In genomic region chr5:104115118-104115517, GRCm38 (mm10) we compare ENCODE assay signal across 9 mouse cellular contexts. TPM values are rescaled to one million over a fixed set of nuclear protein-coding genes. Genes with fewer than 3 reads are reported as not detected.
DNase-seq lines count a peak whose midpoint lies in the region; ATAC-seq and TF ChIP-seq lines count a peak whose summit lies in the region.
"Had no signal": no experiment of that assay in that cellular context is flagged by ENCODE, and none has a peak within 500 bp of the region (broad histone marks: within the 10 kb centered on the region; RNA-seq: fewer than 3 reads in every experiment).

No protein-coding gene starts in this region.

- no peaks in the 10 kb centered on the region for H3K36me3 ChIP-seq in forebrain, embryonic 14.5 days (ENCODE audit: control insufficient read depth, insufficient read depth, low read length)
- no peaks in the 10 kb centered on the region for H3K36me3 ChIP-seq in forebrain, embryonic 11.5 days (ENCODE audit: control insufficient read depth, insufficient read depth, low read length)
- H3K36me3 ChIP-seq in hindbrain, postnatal 0 days (ENCODE audit: insufficient read depth, low read length), result no peaks in the 10 kb centered on the region
- H3K36me3 ChIP-seq in liver, embryonic 15.5 days (replicated peaks), result no peaks in the 10 kb centered on the region
- no peaks in the 10 kb centered on the region for H3K36me3 ChIP-seq in stomach, embryonic 15.5 days

- no peak overlapping the region for H3K27ac ChIP-seq in forebrain, embryonic 14.5 days (ENCODE audit: low read depth, low read length)
- H3K27ac ChIP-seq in forebrain, embryonic 11.5 days (ENCODE audit: low read depth, low read length), result no peak overlapping the region
- peak overlapping the region; percentile 91 for H3K27ac ChIP-seq in hindbrain, postnatal 0 days
- H3K27ac ChIP-seq in liver, embryonic 15.5 days (replicated peaks), result no peak overlapping the region
- peak overlapping the region; percentile 94 for H3K27ac ChIP-seq in stomach, embryonic 15.5 days

- TF ChIP-seq CTCF in hindbrain, postnatal 0 days (IDR thresholded peaks at IDR 0.05; ENCODE audit: low read depth), result no peak

- peaks cover 38% of the 10 kb centered on the region for H3K4me1 ChIP-seq in forebrain, embryonic 14.5 days (ENCODE audit: control insufficient read depth, insufficient read depth, low read length)
- peaks cover 26% of the 10 kb centered on the region for H3K4me1 ChIP-seq in forebrain, embryonic 11.5 days (replicated peaks; ENCODE audit: control insufficient read depth, insufficient read depth, low read length)
- H3K4me1 ChIP-seq in hindbrain, postnatal 0 days (ENCODE audit: insufficient read depth, low read length), result peaks cover 25% of the 10 kb centered on the region
- no peaks in the 10 kb centered on the region for H3K4me1 ChIP-seq in liver, embryonic 15.5 days (replicated peaks)
- H3K4me1 ChIP-seq in stomach, embryonic 15.5 days, result peaks cover 11% of the 10 kb centered on the region

- peak; percentile 62 for DNase-seq in forebrain, embryonic 14.5 days (ENCODE audit: low spot score)
- DNase-seq in forebrain, embryonic 11.5 days (ENCODE audit: low spot score), result no peak
- DNase-seq in adrenal gland, adult 8-10 months, result peak; percentile 42
- peak; percentile 62 to 72 for DNase-seq in gastrocnemius, postnatal 36 days
- DNase-seq in hindbrain, postnatal 0 days (ENCODE audit: low spot score), result peak; percentile 79
- no peak for DNase-seq in urinary bladder, adult 18-20 months (ENCODE audit: low spot score in 2 of 2)

- no peaks in the 10 kb centered on the region for H3K27me3 ChIP-seq in forebrain, embryonic 14.5 days (replicated peaks; ENCODE audit: control insufficient read depth, insufficient read depth, low read length)
- H3K27me3 ChIP-seq in forebrain, embryonic 11.5 days (ENCODE audit: control insufficient read depth, insufficient read depth, low read length), result no peaks in the 10 kb centered on the region
- no peaks in the 10 kb centered on the region for H3K27me3 ChIP-seq in hindbrain, postnatal 0 days (ENCODE audit: insufficient read depth, low read length)
- H3K27me3 ChIP-seq in liver, embryonic 15.5 days, result no peaks in the 10 kb centered on the region
- H3K27me3 ChIP-seq in stomach, embryonic 15.5 days (replicated peaks), result no peaks in the 10 kb centered on the region
- H3K27me3 ChIP-seq: CH12.LX had no signal

- no peak overlapping the region for H3K9ac ChIP-seq in forebrain, embryonic 14.5 days (ENCODE audit: low read length)
- H3K9ac ChIP-seq in forebrain, embryonic 11.5 days (ENCODE audit: low read length), result no peak overlapping the region
- 0 out of 2 replicates have a peak overlapping the region, but pooled peaks have one; percentile 17 for H3K9ac ChIP-seq in hindbrain, postnatal 0 days (replicated peaks; ENCODE audit: low read length)
- no peak overlapping the region for H3K9ac ChIP-seq in liver, embryonic 15.5 days
- no peak overlapping the region for H3K9ac ChIP-seq in stomach, embryonic 15.5 days

- H3K4me2 ChIP-seq in forebrain, embryonic 14.5 days (ENCODE audit: low read length), result no peak overlapping the region
- no peak overlapping the region for H3K4me2 ChIP-seq in forebrain, embryonic 11.5 days (ENCODE audit: low read depth, low read length, severe bottlenecking)
- peak overlapping the region; percentile 51 for H3K4me2 ChIP-seq in hindbrain, postnatal 0 days (ENCODE audit: low read depth, low read length)
- no peak overlapping the region for H3K4me2 ChIP-seq in liver, embryonic 15.5 days
- peak overlapping the region; percentile 35; the same call in 1 of the 2 replicates for H3K4me2 ChIP-seq in stomach, embryonic 15.5 days

- no peaks in the 10 kb centered on the region for H3K9me3 ChIP-seq in forebrain, embryonic 14.5 days (replicated peaks; ENCODE audit: control insufficient read depth, low read length)
- H3K9me3 ChIP-seq in forebrain, embryonic 11.5 days (ENCODE audit: control insufficient read depth, low read length), result no peaks in the 10 kb centered on the region
- no peaks in the 10 kb centered on the region for H3K9me3 ChIP-seq in hindbrain, postnatal 0 days (ENCODE audit: low read length)
- no peaks in the 10 kb centered on the region for H3K9me3 ChIP-seq in liver, embryonic 15.5 days (replicated peaks)
- H3K9me3 ChIP-seq in stomach, embryonic 15.5 days, result no peaks in the 10 kb centered on the region

- intact Hi-C loops in gastrocnemius, postnatal 36 days (cut with DNase I), result loop anchor here (5.0 kb wide), 1 partner anchor 1642 kb away; no protein-coding TSS in a partner anchor

- no peak overlapping the region for H3K4me3 ChIP-seq in forebrain, embryonic 14.5 days (ENCODE audit: low read depth, low read length)
- H3K4me3 ChIP-seq in forebrain, embryonic 11.5 days (ENCODE audit: low read depth, low read length), result no peak overlapping the region
- 0 out of 2 replicates have a peak overlapping the region, but pooled peaks have one; percentile 41 for H3K4me3 ChIP-seq in hindbrain, postnatal 0 days (ENCODE audit: low read length)
- no peak overlapping the region for H3K4me3 ChIP-seq in liver, embryonic 15.5 days (replicated peaks)
- H3K4me3 ChIP-seq in stomach, embryonic 15.5 days (replicated peaks), result no peak overlapping the region

- no peak for ATAC-seq in forebrain, embryonic 14.5 days
- no peak for ATAC-seq in forebrain, embryonic 11.5 days (replicated peaks; ENCODE audit: low FRiP score)
- ATAC-seq in hindbrain, postnatal 0 days, result no peak
- ATAC-seq in liver, embryonic 15.5 days (ENCODE audit: insufficient read depth), result peak; percentile 42; the same call in 1 of the 2 replicates
- peak; percentile 28; the same call in 1 of the 2 replicates for ATAC-seq in stomach, embryonic 15.5 days (ENCODE audit: insufficient read depth, low FRiP score, low read depth)

- 60% methylated on average over 14 of the region's 14 CpGs for WGBS in forebrain, embryonic 14.5 days
- WGBS in forebrain, embryonic 11.5 days, result 67% methylated on average over 14 of the region's 14 CpGs
- 33% methylated on average over 14 of the region's 14 CpGs for WGBS in hindbrain, postnatal 0 days
- 42% methylated on average over 14 of the region's 14 CpGs for WGBS in liver, embryonic 15.5 days (ENCODE audit: insufficient replicate concordance)
- WGBS in stomach, embryonic 15.5 days, result 34% methylated on average over 14 of the region's 14 CpGs

RNA-seq across cellular contexts. Expression of gene Sparcl1, which starts 1.6 kb away (rescaled TPM):
- 70.4 and 93.1 TPM in 2 replicates for polyA plus RNA-seq in forebrain, embryonic 14.5 days (2014; fragmentation: Nextera tagmentation; extraction: Ambion mirVana)
- 23.3 and 24.1 TPM in 2 replicates for polyA plus RNA-seq in forebrain, embryonic 11.5 days (2014; fragmentation: Nextera tagmentation; extraction: Ambion mirVana)
- total RNA-seq in adrenal gland, adult 8-10 months (2022), result 10 to 100 TPM; 33.3 to 48.7 (median 41.3) TPM
- 100 to 1,000 TPM; 125 to 142 TPM for total RNA-seq in gastrocnemius, postnatal 36 days (2021)
- total RNA-seq in hindbrain, postnatal 0 days (2014; rRNA removed), result 660 and 723 TPM in 2 replicates
- 782 and 913 TPM in 2 replicates for polyA plus RNA-seq in hindbrain, postnatal 0 days (2015; fragmentation: Nextera tagmentation; extraction: Ambion mirVana)
- polyA plus RNA-seq in liver, embryonic 15.5 days (2015; fragmentation: Nextera tagmentation; extraction: Ambion mirVana), result 2.9 and 3.2 TPM in 2 replicates
- polyA plus RNA-seq in stomach, embryonic 15.5 days (2015; fragmentation: Nextera tagmentation; extraction: Ambion mirVana), result 274 and 291 TPM in 2 replicates
- total RNA-seq: CH12.LX had no signal

RNA-seq across cellular contexts. Expression of gene Gm17660, which starts 37.7 kb away (rescaled TPM):
- polyA plus RNA-seq in forebrain, embryonic 14.5 days (2014; fragmentation: Nextera tagmentation; extraction: Ambion mirVana), result 0.44 TPM in 1 of 2 replicates, not detected in the other
- polyA plus RNA-seq in forebrain, embryonic 11.5 days (2014; fragmentation: Nextera tagmentation; extraction: Ambion mirVana), result not detected in 2 replicates
- not detected for total RNA-seq in adrenal gland, adult 8-10 months (2022)
- total RNA-seq in gastrocnemius, postnatal 36 days (2021), result under 1 TPM in 1 of 2 experiments, not detected in 1; 0.56 TPM
- total RNA-seq in hindbrain, postnatal 0 days (2014; rRNA removed), result 0.58 TPM in 1 of 2 replicates, not detected in the other
- polyA plus RNA-seq in hindbrain, postnatal 0 days (2015; fragmentation: Nextera tagmentation; extraction: Ambion mirVana), result 0.61 TPM in 1 of 2 replicates, not detected in the other
- not detected in 2 replicates for polyA plus RNA-seq in liver, embryonic 15.5 days (2015; fragmentation: Nextera tagmentation; extraction: Ambion mirVana)
- not detected in 2 replicates for polyA plus RNA-seq in stomach, embryonic 15.5 days (2015; fragmentation: Nextera tagmentation; extraction: Ambion mirVana)
- total RNA-seq: CH12.LX had no signal

RNA-seq across cellular contexts. Expression of gene Dspp, which starts 55.4 kb away (rescaled TPM):
- not detected in 2 replicates for polyA plus RNA-seq in forebrain, embryonic 14.5 days (2014; fragmentation: Nextera tagmentation; extraction: Ambion mirVana)
- polyA plus RNA-seq in forebrain, embryonic 11.5 days (2014; fragmentation: Nextera tagmentation; extraction: Ambion mirVana), result not detected in 2 replicates
- not detected for total RNA-seq in adrenal gland, adult 8-10 months (2022)
- not detected for total RNA-seq in gastrocnemius, postnatal 36 days (2021)
- total RNA-seq in hindbrain, postnatal 0 days (2014; rRNA removed), result not detected in 2 replicates
- polyA plus RNA-seq in hindbrain, postnatal 0 days (2015; fragmentation: Nextera tagmentation; extraction: Ambion mirVana), result not detected in 2 replicates
- polyA plus RNA-seq in liver, embryonic 15.5 days (2015; fragmentation: Nextera tagmentation; extraction: Ambion mirVana), result not detected in 2 replicates
- not detected in 2 replicates for polyA plus RNA-seq in stomach, embryonic 15.5 days (2015; fragmentation: Nextera tagmentation; extraction: Ambion mirVana)
- total RNA-seq: CH12.LX had no signal

Comparison
In these comparisons a context has a peak if more than half of its experiments do, and no peak if none do; other contexts are left out.
1. DNase-seq: peak in forebrain, embryonic 14.5 days (single experiment), adrenal gland, adult 8-10 months (single experiment), gastrocnemius, postnatal 36 days (2 of 2) and hindbrain, postnatal 0 days (single experiment); none in forebrain, embryonic 11.5 days (single experiment) and urinary bladder, adult 18-20 months (0 of 2).
2. ATAC-seq: peak in liver, embryonic 15.5 days (single experiment) and stomach, embryonic 15.5 days (single experiment); none in forebrain, embryonic 14.5 days (single experiment), forebrain, embryonic 11.5 days (single experiment) and hindbrain, postnatal 0 days (single experiment).
3. H3K27ac ChIP-seq: peak in hindbrain, postnatal 0 days (single experiment) and stomach, embryonic 15.5 days (single experiment); none in forebrain, embryonic 14.5 days (single experiment), forebrain, embryonic 11.5 days (single experiment) and liver, embryonic 15.5 days (single experiment).
4. H3K4me2 ChIP-seq: peak in hindbrain, postnatal 0 days (single experiment) and stomach, embryonic 15.5 days (single experiment); none in forebrain, embryonic 14.5 days (single experiment), forebrain, embryonic 11.5 days (single experiment) and liver, embryonic 15.5 days (single experiment).